Mouse (Mus musculus): Measurements from ENCODE around the gene Nog. TPM values are rescaled to one million over a fixed set of nuclear protein-coding genes. Genes with fewer than 3 reads are reported as not detected.
A peak's percentile ranks its signal among the peaks of the same experiment; 100 is the strongest.

Nog gene
- polyA plus RNA-seq (2016; fragmentation: Nextera tagmentation; extraction: Ambion mirVana) = 7.7 and 9.8 TPM in 2 replicates

GRCm38 (mm10) chr11:89302056-89302815 lies at the start of gene Nog:
Gene Nog (minus strand): TSS chr11:89302332.
- Histone ChIP-seq H3K4me2 (replicated peaks) (peak within 1 kb of the TSS; percentile 87), H3K27me3 (peaks cover 7% of the 10 kb centered on the region), H3K27ac (peak within 1 kb of the TSS; percentile 90), H3K36me3 (no peaks in the 10 kb centered on the region), H3K4me3 (peak within 1 kb of the TSS; percentile 70), H3K9me3 (replicated peaks) (peaks cover 4% of the 10 kb centered on the region; the same call in 1 of the 2 replicates), H3K9ac (peak within 1 kb of the TSS; percentile 75), H3K4me1 (peaks cover 25% of the 10 kb centered on the region)
- WGBS = under 1% methylated on average over 71 of the region's 97 CpGs
- peak; percentile 46 for ATAC-seq (ENCODE audit: low FRiP score)

- 0 out of 2 replicates have a peak, but pooled peaks cover 2% of the 10 kb centered on the region for H3K4me1 ChIP-seq
- H3K9ac ChIP-seq = no peak overlapping the region
- H3K27me3 ChIP-seq = no peaks in the 10 kb centered on the region
- WGBS = 53% methylated on average over 12 of the region's 12 CpGs
- no peak overlapping the region for H3K4me3 ChIP-seq
- H3K4me2 ChIP-seq (replicated peaks) = no peak overlapping the region
- no peak overlapping the region for H3K27ac ChIP-seq
- H3K9me3 ChIP-seq (replicated peaks) = no peaks in the 10 kb centered on the region
- H3K36me3 ChIP-seq = no peaks in the 10 kb centered on the region
- ATAC-seq (ENCODE audit: low FRiP score) = no peak
Measured at GRCm38 (mm10) chr11:89340238-89340637, 38.1 kb upstream of the Nog start.

- H3K27ac ChIP-seq = no peak overlapping the region
- no peak overlapping the region for H3K4me2 ChIP-seq (replicated peaks)
- H3K36me3 ChIP-seq = no peaks in the 10 kb centered on the region
- 0 out of 2 replicates have a peak, but pooled peaks cover 2% of the 10 kb centered on the region for H3K4me1 ChIP-seq
- H3K9me3 ChIP-seq (replicated peaks) = no peaks in the 10 kb centered on the region
- ATAC-seq (ENCODE audit: low FRiP score) = no peak
- no peaks in the 10 kb centered on the region for H3K27me3 ChIP-seq
- no peak overlapping the region for H3K4me3 ChIP-seq
- no peak overlapping the region for H3K9ac ChIP-seq
- WGBS = 81% methylated on average over 8 of the region's 8 CpGs
Measured at GRCm38 (mm10) chr11:89339783-89340182, 37.7 kb upstream of the Nog start.

GRCm38 (mm10) chr11:89337910-89338309 lies 35.8 kb upstream of the Nog start:
- no peaks in the 10 kb centered on the region for H3K9me3 ChIP-seq (replicated peaks)
- H3K4me1 ChIP-seq = 0 out of 2 replicates have a peak, but pooled peaks cover 2% of the 10 kb centered on the region
- ATAC-seq (ENCODE audit: low FRiP score) = no peak
- no peak overlapping the region for H3K27ac ChIP-seq
- no peak overlapping the region for H3K9ac ChIP-seq
- no peak overlapping the region for H3K4me2 ChIP-seq (replicated peaks)
- no peaks in the 10 kb centered on the region for H3K27me3 ChIP-seq
- no peaks in the 10 kb centered on the region for H3K36me3 ChIP-seq
- H3K4me3 ChIP-seq = no peak overlapping the region

- no peak overlapping the region for H3K4me3 ChIP-seq
- WGBS = 39% methylated on average over 11 of the region's 11 CpGs
- H3K27ac ChIP-seq = no peak overlapping the region
- no peak for ATAC-seq (ENCODE audit: low FRiP score)
- H3K9ac ChIP-seq = no peak overlapping the region
- no peaks in the 10 kb centered on the region for H3K27me3 ChIP-seq
- H3K4me2 ChIP-seq (replicated peaks) = no peak overlapping the region
- H3K4me1 ChIP-seq = peaks cover 5% of the 10 kb centered on the region
- no peaks in the 10 kb centered on the region for H3K36me3 ChIP-seq
- H3K9me3 ChIP-seq (replicated peaks) = no peaks in the 10 kb centered on the region
Measured at GRCm38 (mm10) chr11:89327089-89327881, 25.2 kb upstream of the Nog start.

- no peak overlapping the region for H3K9ac ChIP-seq
- no peaks in the 10 kb centered on the region for H3K36me3 ChIP-seq
- H3K4me2 ChIP-seq (replicated peaks) = no peak overlapping the region
- H3K27me3 ChIP-seq = no peaks in the 10 kb centered on the region; the same call in 1 of the 2 replicates
- H3K27ac ChIP-seq = no peak overlapping the region
- H3K4me3 ChIP-seq = no peak overlapping the region
- H3K4me1 ChIP-seq = peaks cover 18% of the 10 kb centered on the region
- WGBS = 95% methylated on average over 2 of the region's 2 CpGs
- H3K9me3 ChIP-seq (replicated peaks) = no peaks in the 10 kb centered on the region
- no peak for ATAC-seq (ENCODE audit: low FRiP score)
Measured at GRCm38 (mm10) chr11:89321775-89322174, 19.6 kb upstream of the Nog start.

- no peak overlapping the region for H3K4me2 ChIP-seq (replicated peaks)
- no peak overlapping the region for H3K4me3 ChIP-seq
- ATAC-seq (ENCODE audit: low FRiP score) = no peak
- H3K9me3 ChIP-seq (replicated peaks) = no peaks in the 10 kb centered on the region
- H3K27me3 ChIP-seq = no peaks in the 10 kb centered on the region; the same call in 1 of the 2 replicates
- H3K36me3 ChIP-seq = no peaks in the 10 kb centered on the region
- 81% methylated on average over 6 of the region's 6 CpGs for WGBS
- H3K4me1 ChIP-seq = peaks cover 18% of the 10 kb centered on the region
- no peak overlapping the region for H3K9ac ChIP-seq
- H3K27ac ChIP-seq = no peak overlapping the region
Measured at GRCm38 (mm10) chr11:89319675-89320074, 17.5 kb upstream of the Nog start.

- 0 out of 2 replicates have a peak overlapping the region, but pooled peaks have one; percentile 37 for H3K27ac ChIP-seq
- 0 out of 2 replicates have a peak overlapping the region, but pooled peaks have one; percentile 15 for H3K9ac ChIP-seq
- no peaks in the 10 kb centered on the region for H3K9me3 ChIP-seq (replicated peaks)
- H3K27me3 ChIP-seq = no peaks in the 10 kb centered on the region; the same call in none of the 2 replicates
- peaks cover 18% of the 10 kb centered on the region for H3K4me1 ChIP-seq
- no peak overlapping the region for H3K4me3 ChIP-seq
- no peaks in the 10 kb centered on the region for H3K36me3 ChIP-seq
- peak; percentile 56; the same call in 1 of the 2 replicates for ATAC-seq (ENCODE audit: low FRiP score)
- 0 out of 2 replicates have a peak overlapping the region, but pooled peaks have one; percentile 17 for H3K4me2 ChIP-seq (replicated peaks)
- WGBS = 16% methylated on average over 8 of the region's 8 CpGs
Measured at GRCm38 (mm10) chr11:89318324-89318723, 16.2 kb upstream of the Nog start.

- H3K36me3 ChIP-seq = no peaks in the 10 kb centered on the region
- no peak overlapping the region for H3K9ac ChIP-seq
- 72% methylated on average over 3 of the region's 3 CpGs for WGBS
- no peaks in the 10 kb centered on the region; the same call in none of the 2 replicates for H3K27me3 ChIP-seq
- no peaks in the 10 kb centered on the region for H3K9me3 ChIP-seq (replicated peaks)
- no peak overlapping the region for H3K27ac ChIP-seq
- ATAC-seq (ENCODE audit: low FRiP score) = no peak
- no peak overlapping the region for H3K4me2 ChIP-seq (replicated peaks)
- peaks cover 18% of the 10 kb centered on the region for H3K4me1 ChIP-seq
- H3K4me3 ChIP-seq = no peak overlapping the region
Measured at GRCm38 (mm10) chr11:89317757-89318156, 15.6 kb upstream of the Nog start.

GRCm38 (mm10) chr11:89314374-89314773 lies 12.2 kb upstream of the Nog start:
- peaks cover 21% of the 10 kb centered on the region for H3K4me1 ChIP-seq
- ATAC-seq (ENCODE audit: low FRiP score) = no peak
- no peak overlapping the region for H3K4me2 ChIP-seq (replicated peaks)
- H3K36me3 ChIP-seq = no peaks in the 10 kb centered on the region
- H3K27me3 ChIP-seq = no peaks in the 10 kb centered on the region; the same call in none of the 2 replicates
- no peak overlapping the region for H3K27ac ChIP-seq
- H3K9me3 ChIP-seq (replicated peaks) = no peaks in the 10 kb centered on the region
- 61% methylated on average over 5 of the region's 5 CpGs for WGBS
- no peak overlapping the region for H3K9ac ChIP-seq
- H3K4me3 ChIP-seq = no peak overlapping the region

- WGBS = 25% methylated on average over 3 of the region's 3 CpGs
- H3K27ac ChIP-seq = no peak overlapping the region
- H3K9ac ChIP-seq = no peak overlapping the region
- H3K9me3 ChIP-seq (replicated peaks) = no peaks in the 10 kb centered on the region
- H3K4me2 ChIP-seq (replicated peaks) = no peak overlapping the region
- no peak for ATAC-seq (ENCODE audit: low FRiP score)
- peaks cover 7% of the 10 kb centered on the region; the same call in 1 of the 2 replicates for H3K4me1 ChIP-seq
- no peaks in the 10 kb centered on the region for H3K36me3 ChIP-seq
- H3K27me3 ChIP-seq = no peaks in the 10 kb centered on the region; the same call in 1 of the 2 replicates
- H3K4me3 ChIP-seq = no peak overlapping the region
Measured at GRCm38 (mm10) chr11:89312378-89312777, 10.2 kb upstream of the Nog start.

GRCm38 (mm10) chr11:89310217-89310616 lies 8.1 kb upstream of the Nog start:
- ATAC-seq (ENCODE audit: low FRiP score) = no peak
- Histone ChIP-seq H3K36me3 (no peaks in the 10 kb centered on the region), H3K4me3 (no peak overlapping the region), H3K27me3 (no peaks in the 10 kb centered on the region; the same call in 1 of the 2 replicates), H3K9ac (no peak overlapping the region), H3K4me1 (peaks cover 3% of the 10 kb centered on the region; the same call in 1 of the 2 replicates), H3K9me3 (replicated peaks) (peaks cover 4% of the 10 kb centered on the region; the same call in 1 of the 2 replicates), H3K27ac (no peak overlapping the region), H3K4me2 (replicated peaks) (no peak overlapping the region)
- 56% methylated on average over 11 of the region's 11 CpGs for WGBS
